Mouse (Mus musculus): ENCODE data around the gene Gpr146. TPM values are rescaled to one million over a fixed set of nuclear protein-coding genes. Genes with fewer than 3 reads are reported as not detected.
A peak's percentile ranks its signal among the peaks of the same experiment; 100 is the strongest.

Gene Gpr146
- total and polyA plus RNA-seq, 3 experiments: 21.3 to 34.2 (median 26.8) TPM

DNA sequence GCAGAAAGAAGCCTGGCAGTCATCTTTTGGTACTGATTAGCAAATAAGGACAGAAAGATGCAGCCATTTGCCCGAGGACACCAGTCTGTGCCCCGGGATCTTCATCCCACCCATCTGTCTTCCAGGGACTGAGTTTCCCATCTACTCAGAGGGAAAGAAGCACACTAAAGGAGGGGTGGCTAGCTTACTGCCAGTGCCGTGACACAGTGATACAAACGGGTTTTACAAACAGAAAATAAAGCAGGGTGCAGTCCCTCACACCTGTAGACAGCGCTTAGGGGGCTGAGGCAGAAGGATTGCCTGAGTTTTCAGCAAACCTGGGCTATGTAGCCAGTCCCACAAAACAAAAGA lies 32.2 kb upstream of the Gpr146 start:
- H3K27me3 ChIP-seq (ENCODE audit: insufficient read depth, low read length): peaks cover 17% of the 10 kb centered on the region
- H3K9me3 ChIP-seq (replicated peaks): no peaks in the 10 kb centered on the region
- H3K4me3 ChIP-seq (ENCODE audit: low read depth, low read length): peak overlapping the region; percentile 93
- no peak for DNase-seq (ENCODE audit: low spot score)
- 0 out of 2 replicates have a peak, but pooled peaks have one; percentile 5 for ATAC-seq (ENCODE audit: extremely low read depth, insufficient number of reproducible peaks, low FRiP score, poor library complexity, severe bottlenecking)
- TF ChIP-seq GATA2 (IDR thresholded peaks at IDR 0.05; ENCODE audit: borderline replicate concordance, low read depth, low read length): no peak
- TF ChIP-seq TAL1 (conservative IDR thresholded peaks at IDR 0.05; ENCODE audit: low read depth, low read length): no peak
- H3K36me3 ChIP-seq (replicated peaks): peaks cover 26% of the 10 kb centered on the region
- H3K4me1 ChIP-seq (ENCODE audit: insufficient read depth, low read depth, low read length): peaks cover 52% of the 10 kb centered on the region

DNA sequence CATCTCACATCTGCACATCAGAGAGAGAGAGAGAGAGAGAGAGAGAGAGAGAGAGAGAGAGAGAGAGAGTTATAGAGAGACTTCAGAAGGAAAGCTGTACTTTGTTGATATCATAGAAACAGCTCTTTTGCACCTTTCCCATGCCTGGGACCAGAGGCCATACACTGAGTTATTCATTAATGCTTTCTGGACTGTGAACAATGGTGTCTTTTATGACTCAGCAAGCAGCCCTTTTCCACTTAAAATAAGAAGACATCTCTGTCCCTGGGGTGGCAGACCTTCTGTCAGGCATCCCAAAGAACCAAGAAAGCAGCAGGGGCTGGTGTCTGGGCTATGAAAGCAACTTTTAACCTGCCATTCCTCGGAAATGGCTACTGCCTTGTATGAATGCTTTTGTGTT lies 30.3 kb upstream of the Gpr146 start:
- peaks cover 68% of the 10 kb centered on the region for H3K4me1 ChIP-seq (ENCODE audit: insufficient read depth, low read depth, low read length)
- TF ChIP-seq TAL1 (conservative IDR thresholded peaks at IDR 0.05; ENCODE audit: low read depth, low read length): no peak
- no peak for TF ChIP-seq GATA1 (IDR thresholded peaks at IDR 0.05; ENCODE audit: borderline replicate concordance, low read length)
- no peak for TF ChIP-seq CTCF (IDR thresholded peaks at IDR 0.05; ENCODE audit: low read depth, low read length)
- DNase-seq (ENCODE audit: low spot score): no peak

DNA sequence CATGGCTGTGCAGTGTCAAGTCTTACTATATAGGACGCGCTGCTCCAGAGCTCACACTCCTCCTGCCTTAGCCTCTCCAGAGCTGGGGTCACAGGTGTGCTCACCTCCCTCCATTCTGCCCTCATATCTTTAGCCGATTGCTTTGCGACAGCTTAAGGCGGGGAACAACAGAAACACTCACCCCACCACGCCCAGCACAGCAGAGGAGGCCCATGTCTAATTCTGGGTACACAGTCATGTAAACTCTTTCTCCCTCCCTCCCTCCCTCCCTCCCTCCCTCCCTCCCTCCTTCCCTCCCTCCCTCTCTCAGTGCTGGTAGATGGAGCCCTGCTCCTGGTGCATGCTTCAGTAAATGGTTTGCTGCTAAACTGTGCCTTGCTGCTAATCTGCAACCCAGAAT lies 27.8 kb upstream of the Gpr146 start:
- Histone ChIP-seq H3K4me3 (ENCODE audit: low read depth, low read length) (peak overlapping the region; percentile 18; the same call in 1 of the 2 replicates), H3K27me3 (ENCODE audit: insufficient read depth, low read length) (peaks cover 37% of the 10 kb centered on the region), H3K36me3 (replicated peaks) (no peaks in the 10 kb centered on the region), H3K4me1 (ENCODE audit: insufficient read depth, low read depth, low read length) (peaks cover 71% of the 10 kb centered on the region), H3K9me3 (replicated peaks) (no peaks in the 10 kb centered on the region)
- DNase-seq (ENCODE audit: low spot score): no peak
- TF ChIP-seq CTCF (IDR thresholded peaks at IDR 0.05; ENCODE audit: low read depth, low read length) (no peak), GATA1 (IDR thresholded peaks at IDR 0.05; ENCODE audit: borderline replicate concordance, low read length) (no peak), POLR2AphosphoS5 (IDR thresholded peaks at IDR 0.05; ENCODE audit: insufficient replicate concordance, low read depth, low read length) (no peak), TAL1 (conservative IDR thresholded peaks at IDR 0.05; ENCODE audit: low read depth, low read length) (no peak), GATA2 (IDR thresholded peaks at IDR 0.05; ENCODE audit: borderline replicate concordance, low read depth, low read length) (no peak)
- ATAC-seq (ENCODE audit: extremely low read depth, insufficient number of reproducible peaks, low FRiP score, poor library complexity, severe bottlenecking): no peak

More for the DNA sequence above, 30.3 kb upstream of the Gpr146 start:
- ATAC-seq (ENCODE audit: extremely low read depth, insufficient number of reproducible peaks, low FRiP score, poor library complexity, severe bottlenecking): no peak
- H3K36me3 ChIP-seq (replicated peaks): peaks cover 8% of the 10 kb centered on the region
- H3K4me3 ChIP-seq (ENCODE audit: low read depth, low read length): no peak overlapping the region
- peaks cover 35% of the 10 kb centered on the region for H3K27me3 ChIP-seq (ENCODE audit: insufficient read depth, low read length)
- no peaks in the 10 kb centered on the region for H3K9me3 ChIP-seq (replicated peaks)

DNA sequence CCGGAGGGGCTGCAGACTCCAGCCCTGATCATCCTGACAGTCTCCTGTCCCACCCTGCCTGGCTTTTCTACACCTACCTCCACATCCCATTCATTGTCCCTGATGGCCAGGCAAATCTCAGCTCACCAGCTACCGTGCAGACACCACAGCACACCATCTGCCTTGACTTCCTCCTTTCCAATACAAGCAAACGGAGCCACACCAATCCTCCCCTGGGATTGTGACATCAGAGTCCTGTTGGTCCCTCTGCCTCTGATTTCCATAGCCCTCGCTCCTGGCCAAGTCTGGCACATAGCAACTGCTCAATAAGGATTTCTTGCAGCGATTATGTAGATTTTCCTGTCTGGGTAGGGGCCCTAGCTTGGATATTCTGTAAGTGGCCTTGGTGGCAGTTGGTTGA lies 26.4 kb upstream of the Gpr146 start, which contains the start of gene Cox19:
Gene Cox19, minus strand, starts transcription at position 285 of the 400 bp plus-strand sequence.
- H3K4me3 ChIP-seq (ENCODE audit: low read depth, low read length): peak within 1 kb of the TSS; percentile 41; the same call in 1 of the 2 replicates
- DNase-seq (ENCODE audit: low spot score) (no peak), ATAC-seq (ENCODE audit: extremely low read depth, insufficient number of reproducible peaks, low FRiP score, poor library complexity, severe bottlenecking) (no peak)
- TF ChIP-seq CTCF (IDR thresholded peaks at IDR 0.05; ENCODE audit: low read depth, low read length): no peak
- TF ChIP-seq GATA1 (IDR thresholded peaks at IDR 0.05; ENCODE audit: borderline replicate concordance, low read length): no peak
- TF ChIP-seq TAL1 (conservative IDR thresholded peaks at IDR 0.05; ENCODE audit: low read depth, low read length): no peak
- TF ChIP-seq POLR2AphosphoS5 (IDR thresholded peaks at IDR 0.05; ENCODE audit: insufficient replicate concordance, low read depth, low read length): no peak
- TF ChIP-seq GATA2 (IDR thresholded peaks at IDR 0.05; ENCODE audit: borderline replicate concordance, low read depth, low read length): no peak
- peaks cover 39% of the 10 kb centered on the region for H3K27me3 ChIP-seq (ENCODE audit: insufficient read depth, low read length)
- no peaks in the 10 kb centered on the region for H3K9me3 ChIP-seq (replicated peaks)
- H3K4me1 ChIP-seq (ENCODE audit: insufficient read depth, low read depth, low read length): peaks cover 72% of the 10 kb centered on the region
- no peaks in the 10 kb centered on the region for H3K36me3 ChIP-seq (replicated peaks)

DNA sequence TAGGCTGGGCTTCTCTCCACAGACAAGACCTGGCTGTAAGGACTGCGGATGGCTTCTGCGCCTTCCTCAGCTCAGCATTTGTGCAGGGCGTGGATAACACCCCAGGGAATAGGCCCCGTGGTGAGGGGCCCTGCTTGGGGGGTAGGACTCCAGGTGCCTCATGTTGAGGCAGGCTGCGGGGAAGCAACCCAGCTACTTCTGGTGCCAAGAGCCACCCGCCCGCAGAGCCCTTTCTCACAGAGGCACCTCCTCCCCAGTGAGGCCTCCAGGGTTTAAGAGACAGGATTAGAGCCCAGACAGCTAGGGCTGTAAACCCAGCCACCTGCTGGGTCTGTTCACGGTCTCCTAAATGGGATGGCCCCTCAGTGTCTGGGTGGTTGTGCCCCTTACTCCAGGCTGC lies 25.9 kb upstream of the Gpr146 start:
- H3K27me3 ChIP-seq (ENCODE audit: insufficient read depth, low read length): peaks cover 35% of the 10 kb centered on the region
- ATAC-seq (ENCODE audit: extremely low read depth, insufficient number of reproducible peaks, low FRiP score, poor library complexity, severe bottlenecking) (no peak), DNase-seq (ENCODE audit: low spot score) (no peak)
- H3K4me1 ChIP-seq (ENCODE audit: insufficient read depth, low read depth, low read length): peaks cover 70% of the 10 kb centered on the region
- peak overlapping the region; percentile 41; the same call in 1 of the 2 replicates for H3K4me3 ChIP-seq (ENCODE audit: low read depth, low read length)
- H3K36me3 ChIP-seq (replicated peaks): peaks cover 1% of the 10 kb centered on the region
- TF ChIP-seq TAL1 (conservative IDR thresholded peaks at IDR 0.05; ENCODE audit: low read depth, low read length): no peak
- TF ChIP-seq CTCF (IDR thresholded peaks at IDR 0.05; ENCODE audit: low read depth, low read length): no peak
- TF ChIP-seq GATA2 (IDR thresholded peaks at IDR 0.05; ENCODE audit: borderline replicate concordance, low read depth, low read length): no peak
- no peak for TF ChIP-seq GATA1 (IDR thresholded peaks at IDR 0.05; ENCODE audit: borderline replicate concordance, low read length)
- H3K9me3 ChIP-seq (replicated peaks): no peaks in the 10 kb centered on the region

DNA sequence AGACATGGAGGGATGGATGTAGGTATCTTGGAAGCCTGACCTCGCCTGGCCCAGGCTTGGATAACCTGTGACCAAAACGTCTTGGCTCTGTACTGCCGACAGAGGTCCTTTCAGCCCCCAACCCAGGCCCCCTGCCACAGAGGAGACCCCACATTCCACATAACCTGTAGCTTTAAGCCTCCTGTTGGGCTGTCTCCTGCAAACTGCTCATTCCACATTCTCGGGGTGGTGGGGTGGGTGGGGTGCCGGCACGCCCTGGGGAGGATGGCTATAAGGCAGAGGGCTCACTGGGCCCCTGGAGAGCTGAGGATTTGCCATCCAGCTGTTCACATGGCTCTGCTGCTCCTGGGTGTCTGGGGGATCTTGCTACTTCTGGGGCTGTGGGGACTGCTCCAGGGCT lies 25.2 kb upstream of the Gpr146 start, which contains the start of gene Cyp2w1:
Gene Cyp2w1, plus strand, starts transcription at position 301 of the 400 bp plus-strand sequence.
- ATAC-seq (ENCODE audit: extremely low read depth, insufficient number of reproducible peaks, low FRiP score, poor library complexity, severe bottlenecking): no peak
- Histone ChIP-seq H3K27me3 (ENCODE audit: insufficient read depth, low read length) (peaks cover 36% of the 10 kb centered on the region), H3K4me1 (ENCODE audit: insufficient read depth, low read depth, low read length) (peaks cover 74% of the 10 kb centered on the region), H3K9me3 (replicated peaks) (no peaks in the 10 kb centered on the region), H3K36me3 (replicated peaks) (peaks cover 7% of the 10 kb centered on the region), H3K4me3 (ENCODE audit: low read depth, low read length) (peak within 1 kb of the TSS; percentile 41; the same call in 1 of the 2 replicates)
- TF ChIP-seq GATA1 (IDR thresholded peaks at IDR 0.05; ENCODE audit: borderline replicate concordance, low read length) (no peak), GATA2 (IDR thresholded peaks at IDR 0.05; ENCODE audit: borderline replicate concordance, low read depth, low read length) (no peak), TAL1 (conservative IDR thresholded peaks at IDR 0.05; ENCODE audit: low read depth, low read length) (no peak), CTCF (IDR thresholded peaks at IDR 0.05; ENCODE audit: low read depth, low read length) (no peak), POLR2AphosphoS5 (IDR thresholded peaks at IDR 0.05; ENCODE audit: insufficient replicate concordance, low read depth, low read length) (no peak)
- no peak for DNase-seq (ENCODE audit: low spot score)

DNA sequence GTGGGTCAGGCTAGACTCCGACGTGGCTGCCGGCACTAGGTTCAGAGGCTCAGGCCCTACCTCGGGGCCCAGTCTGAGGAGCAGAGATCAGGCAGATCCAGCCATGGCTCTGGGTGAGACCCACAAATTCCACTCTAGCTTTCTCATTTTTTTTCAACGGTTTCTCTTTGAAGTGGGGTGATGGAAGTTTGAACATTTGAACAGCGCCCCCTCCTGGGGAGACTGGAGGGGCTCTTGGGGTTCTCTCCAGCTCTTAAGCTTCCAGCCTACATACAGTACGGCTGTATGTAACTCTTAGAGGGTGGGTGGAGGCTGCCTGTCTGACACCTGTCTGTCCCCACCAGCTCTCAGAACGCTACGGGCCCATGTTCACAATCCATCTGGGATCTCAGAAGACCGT lies 24.0 kb upstream of the Gpr146 start:
- Histone ChIP-seq H3K9me3 (replicated peaks) (no peaks in the 10 kb centered on the region), H3K4me3 (ENCODE audit: low read depth, low read length) (no peak overlapping the region), H3K36me3 (replicated peaks) (peaks cover 17% of the 10 kb centered on the region), H3K27me3 (ENCODE audit: insufficient read depth, low read length) (peaks cover 31% of the 10 kb centered on the region), H3K4me1 (ENCODE audit: insufficient read depth, low read depth, low read length) (peaks cover 73% of the 10 kb centered on the region)
- DNase-seq (ENCODE audit: low spot score) (peak; percentile 77), ATAC-seq (ENCODE audit: extremely low read depth, insufficient number of reproducible peaks, low FRiP score, poor library complexity, severe bottlenecking) (peak; percentile 37)
- TF ChIP-seq CTCF (IDR thresholded peaks at IDR 0.05; ENCODE audit: low read depth, low read length): 0 out of 2 replicates have a peak, but pooled peaks have one; percentile 13
- no peak for TF ChIP-seq GATA1 (IDR thresholded peaks at IDR 0.05; ENCODE audit: borderline replicate concordance, low read length)
